Comparison of ENCODE assay signal across 10 mouse cellular contexts in genomic region chr6:98842924-98843323, GRCm38 (mm10).
DNase-seq lines count a peak whose midpoint lies in the region; ATAC-seq and TF ChIP-seq lines count a peak whose summit lies in the region.
"Had no signal": no experiment of that assay in that cellular context is flagged by ENCODE, and none has a peak within 500 bp of the region (broad histone marks: within the 10 kb centered on the region; RNA-seq: fewer than 3 reads in every experiment).

No protein-coding gene starts in this region.

- no peak overlapping the region for H3K27ac ChIP-seq in lung, embryonic 14.5 days (ENCODE audit: low read depth)
- H3K27ac ChIP-seq: neural tube, embryonic 13.5 days had no signal

- ATAC-seq in lung, embryonic 14.5 days (ENCODE audit: insufficient read depth) = 0 out of 2 replicates have a peak, but pooled peaks have one; percentile 25
- peak; percentile 61 for ATAC-seq in activated CD4-positive, CD25-positive, alpha-beta regulatory T cell, adult 4 months

- H3K4me3 ChIP-seq in lung, embryonic 14.5 days (ENCODE audit: low read depth, low read length) = no peak overlapping the region
- no peak overlapping the region for H3K4me3 ChIP-seq in lung, adult 2 months (replicated peaks; ENCODE audit: extremely low read depth, low read depth, low read length)
- H3K4me3 ChIP-seq: neural tube, embryonic 13.5 days had no signal

- WGBS in lung, embryonic 14.5 days = 46% methylated on average over 4 of the region's 4 CpGs
- 52% methylated on average over 4 of the region's 4 CpGs for WGBS in lung, adult 2 months

- H3K9ac ChIP-seq in lung, embryonic 14.5 days = no peak overlapping the region
- H3K9ac ChIP-seq: neural tube, embryonic 13.5 days had no signal

- no peak for TF ChIP-seq POLR2A in lung, adult 2 months (IDR thresholded peaks at IDR 0.05; ENCODE audit: borderline replicate concordance, extremely low read depth, low read depth, low read length)

- TF ChIP-seq CTCF in lung, embryonic 14.5 days (IDR thresholded peaks at IDR 0.05; ENCODE audit: low read depth) = no peak
- no peak for TF ChIP-seq CTCF in lung, adult 2 months (IDR thresholded peaks at IDR 0.05; ENCODE audit: insufficient read depth, low read length)

- no peak overlapping the region for H3K4me2 ChIP-seq in lung, embryonic 14.5 days
- H3K4me2 ChIP-seq: neural tube, embryonic 13.5 days had no signal

- H3K36me3 ChIP-seq in lung, embryonic 14.5 days (ENCODE audit: insufficient read depth) = no peaks in the 10 kb centered on the region
- H3K36me3 ChIP-seq: G1E; neural tube, embryonic 13.5 days had no signal

- no peaks in the 10 kb centered on the region for H3K9me3 ChIP-seq in lung, embryonic 14.5 days (ENCODE audit: low read depth, low read length)
- H3K9me3 ChIP-seq: G1E; neural tube, embryonic 13.5 days had no signal

- no peaks in the 10 kb centered on the region for H3K27me3 ChIP-seq in lung, embryonic 14.5 days (ENCODE audit: insufficient read depth, low read length)
- H3K27me3 ChIP-seq: neural tube, embryonic 13.5 days had no signal

- DNase-seq in lung, embryonic 14.5 days = no peak
- DNase-seq in lung, adult 2 months = no peak
- peak; percentile 7 for DNase-seq in lung, postnatal 25 days (ENCODE audit: low spot score)
- peak; percentile 58 for DNase-seq in thymus, postnatal 14 days
- DNase-seq in right cerebral cortex, postnatal 36 days (ENCODE audit: low spot score in 2 of 2) = no peak
- DNase-seq in right cerebral cortex, postnatal 10 days (ENCODE audit: low spot score in 2 of 2) = no peak
- DNase-seq in layer of hippocampus, adult 11-12 months (ENCODE audit: low spot score) = no peak

- peaks cover 4% of the 10 kb centered on the region; the same call in 1 of the 2 replicates for H3K4me1 ChIP-seq in lung, embryonic 14.5 days (ENCODE audit: insufficient read depth)
- H3K4me1 ChIP-seq in lung, adult 2 months (ENCODE audit: control insufficient read depth, insufficient read depth, low read length) = no peaks in the 10 kb centered on the region

Comparison
In these comparisons a context has a peak if more than half of its experiments do, and no peak if none do; other contexts are left out.
1. DNase-seq: peak in lung, postnatal 25 days (single experiment) and thymus, postnatal 14 days (single experiment); none in lung, embryonic 14.5 days (single experiment), lung, adult 2 months (single experiment), right cerebral cortex, postnatal 36 days (0 of 2), right cerebral cortex, postnatal 10 days (0 of 2) and layer of hippocampus, adult 11-12 months (single experiment).